Mouse (Mus musculus) G1E (cell line): ENCODE results near the gene Fam53b. TPM values are rescaled to one million over a fixed set of nuclear protein-coding genes. Genes with fewer than 3 reads are reported as not detected.
"Not testable (repeated sequence)": the region's sequence is repeated elsewhere in the genome, so short reads cannot be mapped to it uniquely, and the experiment has no call there.

ENCODE experiments used
- ATAC-seq: 2 replicates; pipeline ENCODE4 v1.8.0; 2016; ENCODE audit warnings: mild to moderate bottlenecking; ENCODE audit not compliant: insufficient number of reproducible peaks, poor library complexity, low FRiP score, severe bottlenecking; ENCODE audit errors: extremely low read depth
- DNase-seq: peaks from one replicate; pipeline ENCODE4 v3.0.0; 2012; ENCODE audit warnings: low spot score
- H3K27me3 ChIP-seq: 2 replicates; pipeline ENCODE4 v1.6.1; 2012; ENCODE audit warnings: mild to moderate bottlenecking, low read length, inconsistent platforms; ENCODE audit not compliant: insufficient read depth
- H3K36me3 ChIP-seq: replicated peaks from 2 replicates; pipeline ENCODE3; 2012; ENCODE audit warnings: mild to moderate bottlenecking, inconsistent platforms
- H3K4me1 ChIP-seq: 2 replicates; pipeline ENCODE4 v1.6.1; 2012; ENCODE audit warnings: low read depth, low read length, inconsistent platforms, mixed read lengths; ENCODE audit not compliant: insufficient read depth
- H3K4me3 ChIP-seq: 2 replicates; pipeline ENCODE4 v1.5.1; 2012; ENCODE audit warnings: low read depth, mild to moderate bottlenecking, inconsistent platforms, low read length, moderate library complexity, mixed read lengths
- H3K9me3 ChIP-seq: replicated peaks from 2 replicates; pipeline ENCODE4 v1.6.1; 2012; ENCODE audit warnings: inconsistent platforms
- CTCF ChIP-seq: IDR thresholded peaks from 2 replicates; pipeline ENCODE4 v1.5.1; 2012; ENCODE audit warnings: low read depth, low read length, inconsistent platforms, mixed read lengths
- GATA1 ChIP-seq: IDR thresholded peaks from 2 replicates; pipeline ENCODE4 v1.6.1; 2012; ENCODE audit warnings: borderline replicate concordance, low read length, inconsistent platforms, mixed read lengths
- GATA2 ChIP-seq: IDR thresholded peaks from 2 replicates; pipeline ENCODE4 v1.6.1; 2012; ENCODE audit warnings: low read depth, low read length, inconsistent platforms, borderline replicate concordance
- POLR2AphosphoS5 ChIP-seq: IDR thresholded peaks from 2 replicates; pipeline ENCODE4 v1.6.1; 2012; ENCODE audit warnings: low read depth, low read length, inconsistent platforms; ENCODE audit not compliant: insufficient replicate concordance
- TAL1 ChIP-seq: conservative IDR thresholded peaks from 2 replicates; pipeline ENCODE4 v1.6.1; 2012; ENCODE audit warnings: low read depth, low read length, inconsistent platforms, mixed read lengths
- polyA plus RNA-seq: library from polyadenylated mRNA; stranded (reverse); fragments of >175 nt; gene quantifications from 2 replicates; pipeline ENCODE4 v1.2.3, GENCODE M21; 2012
- total RNA-seq, 2 experiments: library from RNA; stranded (forward) in 1 of 2; stranded (reverse) in 1 of 2; fragments of 200-1000 nt in 1 of 2; fragments of >200 nt in 1 of 2; fragmentation: Nextera tagmentation in 1 of 2; gene quantifications; 2 replicates each; pipeline ENCODE4 v1.2.3; 2014 to 2017

Fam53b gene
- total and polyA plus RNA-seq, 3 experiments: 22.1 to 63.6 (median 23.8) TPM

GRCm38 (mm10) chr7:132669999-132670862 is 143.5 kb downstream of the Fam53b start:
- ATAC-seq: no peak
- H3K4me3 ChIP-seq: no peak overlapping the region

GRCm38 (mm10) chr7:132668604-132669003 is 145.1 kb downstream of the Fam53b start:
- peaks cover 39% of the 10 kb centered on the region for H3K27me3 ChIP-seq
- H3K9me3 ChIP-seq: no peaks in the 10 kb centered on the region
- DNase-seq (no peak), ATAC-seq (no peak)
- H3K36me3 ChIP-seq: no peaks in the 10 kb centered on the region
- peaks cover 27% of the 10 kb centered on the region for H3K4me1 ChIP-seq
- no peak overlapping the region for H3K4me3 ChIP-seq
- TF ChIP-seq CTCF: no peak
- TF ChIP-seq TAL1: no peak
- no peak for TF ChIP-seq POLR2AphosphoS5
- no peak for TF ChIP-seq GATA2
- TF ChIP-seq GATA1: no peak

More at GRCm38 (mm10) chr7:132669999-132670862, 143.5 kb downstream of the Fam53b start:
- no peak for DNase-seq
- TF ChIP-seq CTCF: no peak
- TF ChIP-seq POLR2AphosphoS5: no peak
- no peak for TF ChIP-seq TAL1
- TF ChIP-seq GATA2: no peak
- no peak for TF ChIP-seq GATA1
- H3K9me3 ChIP-seq: no peaks in the 10 kb centered on the region
- H3K36me3 ChIP-seq: no peaks in the 10 kb centered on the region
- peaks cover 28% of the 10 kb centered on the region for H3K27me3 ChIP-seq
- peaks cover 34% of the 10 kb centered on the region for H3K4me1 ChIP-seq

GRCm38 (mm10) chr7:132666516-132666915 is 147.2 kb downstream of the Fam53b start:
- Histone ChIP-seq H3K36me3 (no peaks in the 10 kb centered on the region), H3K27me3 (peaks cover 57% of the 10 kb centered on the region), H3K9me3 (no peaks in the 10 kb centered on the region), H3K4me1 (peaks cover 15% of the 10 kb centered on the region), H3K4me3 (no peak overlapping the region)
- ATAC-seq: no peak
- DNase-seq: no peak
- no peak for TF ChIP-seq GATA1
- TF ChIP-seq CTCF: no peak
- no peak for TF ChIP-seq TAL1
- no peak for TF ChIP-seq POLR2AphosphoS5
- no peak for TF ChIP-seq GATA2

- Histone ChIP-seq H3K36me3 (no peaks in the 10 kb centered on the region), H3K9me3 (no peaks in the 10 kb centered on the region), H3K4me3 (no peak overlapping the region), H3K4me1 (peaks cover 10% of the 10 kb centered on the region), H3K27me3 (peaks cover 60% of the 10 kb centered on the region)
- ATAC-seq: no peak
- no peak for TF ChIP-seq CTCF
- no peak for TF ChIP-seq TAL1
- no peak for TF ChIP-seq GATA2
- TF ChIP-seq GATA1: no peak
- no peak for TF ChIP-seq POLR2AphosphoS5
- no peak for DNase-seq
Measured at GRCm38 (mm10) chr7:132665664-132666382, 147.9 kb downstream of the Fam53b start.

GRCm38 (mm10) chr7:132664815-132665214 is 148.9 kb downstream of the Fam53b start:
- no peaks in the 10 kb centered on the region for H3K9me3 ChIP-seq
- ATAC-seq (0 out of 2 replicates have a peak, but pooled peaks have one; percentile 17), DNase-seq (no peak)
- no peak overlapping the region for H3K4me3 ChIP-seq
- no peaks in the 10 kb centered on the region for H3K36me3 ChIP-seq
- no peak for TF ChIP-seq GATA2
- TF ChIP-seq CTCF: no peak
- TF ChIP-seq POLR2AphosphoS5: no peak
- TF ChIP-seq TAL1: no peak
- no peak for TF ChIP-seq GATA1
- peaks cover 14% of the 10 kb centered on the region for H3K4me1 ChIP-seq
- peaks cover 54% of the 10 kb centered on the region for H3K27me3 ChIP-seq

- peaks cover 62% of the 10 kb centered on the region for H3K27me3 ChIP-seq
- H3K4me1 ChIP-seq: peaks cover 26% of the 10 kb centered on the region
- not testable (repeated sequence) for H3K36me3 ChIP-seq, H3K4me3 ChIP-seq, ATAC-seq, H3K9me3 ChIP-seq, DNase-seq
Measured at GRCm38 (mm10) chr7:132662831-132663230, 150.9 kb downstream of the Fam53b start.

Other genes with a start within 250 kb of the Fam53b start
- gene Oat, start 237.5 kb downstream of the Fam53b start, total RNA-seq (2014; fragmentation: Nextera tagmentation): 70.6 and 72.4 TPM in 2 replicates
- 109 and 114 TPM in 2 replicates for gene Oat, start 237.5 kb downstream of the Fam53b start, total RNA-seq (2017)
- gene Oat, start 237.5 kb downstream of the Fam53b start, polyA plus RNA-seq: 2.3 and 2.5 TPM in 2 replicates
- not detected in 2 replicates for gene Nkx1-2, start 214.2 kb downstream of the Fam53b start, total RNA-seq (2014; fragmentation: Nextera tagmentation)
- 0.11 TPM in 1 of 2 replicates, not detected in the other for gene Nkx1-2, start 214.2 kb downstream of the Fam53b start, total RNA-seq (2017)
- not detected in 2 replicates for gene Nkx1-2, start 214.2 kb downstream of the Fam53b start, polyA plus RNA-seq
- not detected in 2 replicates for gene Lhpp, start 203.2 kb downstream of the Fam53b start, total RNA-seq (2014; fragmentation: Nextera tagmentation)
- 0.11 and 0.35 TPM in 2 replicates for gene Lhpp, start 203.2 kb downstream of the Fam53b start, total RNA-seq (2017)
- gene Lhpp, start 203.2 kb downstream of the Fam53b start, polyA plus RNA-seq: 0.07 and 0.10 TPM in 2 replicates
- 24.8 and 28.4 TPM in 2 replicates for gene Eef1akmt2, start 38.8 kb upstream of the Fam53b start, total RNA-seq (2014; fragmentation: Nextera tagmentation)
- 58.9 and 74.1 TPM in 2 replicates for gene Eef1akmt2, start 38.8 kb upstream of the Fam53b start, total RNA-seq (2017)
- 9.3 and 16.5 TPM in 2 replicates for gene Eef1akmt2, start 38.8 kb upstream of the Fam53b start, polyA plus RNA-seq
- gene Abraxas2, start 45.3 kb upstream of the Fam53b start, total RNA-seq (2014; fragmentation: Nextera tagmentation): 69.5 and 79.8 TPM in 2 replicates
- 47.7 and 49.9 TPM in 2 replicates for gene Abraxas2, start 45.3 kb upstream of the Fam53b start, total RNA-seq (2017)
- 4.6 and 4.7 TPM in 2 replicates for gene Abraxas2, start 45.3 kb upstream of the Fam53b start, polyA plus RNA-seq
- 32.4 and 39.2 TPM in 2 replicates for gene Zranb1, start 117.3 kb upstream of the Fam53b start, total RNA-seq (2014; fragmentation: Nextera tagmentation)
- gene Zranb1, start 117.3 kb upstream of the Fam53b start, total RNA-seq (2017): 33.6 and 35.6 TPM in 2 replicates
- 1.9 and 3.0 TPM in 2 replicates for gene Zranb1, start 117.3 kb upstream of the Fam53b start, polyA plus RNA-seq